ENCODE assay signal across 8 mouse cellular contexts in the genomic region with DNA sequence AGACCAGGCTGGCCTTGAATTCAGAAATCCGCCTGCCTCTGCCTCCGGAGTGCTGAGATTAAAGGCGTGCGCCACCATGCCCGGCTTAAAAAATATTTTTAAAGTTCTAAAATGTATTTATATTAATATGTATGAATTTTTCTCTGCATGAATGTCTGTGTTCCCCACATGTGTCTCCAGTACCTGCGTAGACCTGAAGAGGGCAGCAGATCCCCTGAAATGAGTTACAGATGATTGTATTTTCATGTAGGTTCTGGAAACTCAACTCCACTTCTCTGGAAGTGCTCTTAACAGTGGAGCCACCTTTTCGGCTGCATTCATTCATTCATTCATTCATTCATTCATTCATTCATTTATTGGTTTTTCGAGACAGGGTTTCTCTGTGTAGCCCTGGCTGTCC. TPM values are rescaled to one million over a fixed set of nuclear protein-coding genes. Genes with fewer than 3 reads are reported as not detected.
DNase-seq lines count a peak whose midpoint lies in the region; ATAC-seq and TF ChIP-seq lines count a peak whose summit lies in the region.

No protein-coding gene starts in this region.

- H3K4me2 ChIP-seq in intestine, postnatal 0 days (replicated peaks; ENCODE audit: low read depth) = no peak overlapping the region
- no peak overlapping the region for H3K4me2 ChIP-seq in intestine, embryonic 15.5 days (replicated peaks)

- H3K27ac ChIP-seq in intestine, postnatal 0 days (ENCODE audit: low read depth, low read length) = no peak overlapping the region
- no peak overlapping the region for H3K27ac ChIP-seq in intestine, embryonic 15.5 days

- no peaks in the 10 kb centered on the region for H3K36me3 ChIP-seq in intestine, postnatal 0 days (ENCODE audit: control insufficient read depth, insufficient read depth)
- no peaks in the 10 kb centered on the region for H3K36me3 ChIP-seq in intestine, embryonic 15.5 days

- no peaks in the 10 kb centered on the region for H3K27me3 ChIP-seq in intestine, postnatal 0 days (replicated peaks; ENCODE audit: control insufficient read depth, insufficient read depth, low read length)
- H3K27me3 ChIP-seq in intestine, embryonic 15.5 days (replicated peaks) = no peaks in the 10 kb centered on the region

- H3K4me1 ChIP-seq in intestine, postnatal 0 days (replicated peaks; ENCODE audit: control insufficient read depth, insufficient read depth, low read length) = no peaks in the 10 kb centered on the region
- H3K4me1 ChIP-seq in intestine, embryonic 15.5 days (replicated peaks) = 0 out of 2 replicates have a peak, but pooled peaks cover 4% of the 10 kb centered on the region

- WGBS in intestine, postnatal 0 days = 68% methylated on average over 8 of the region's 8 CpGs
- WGBS in intestine, embryonic 15.5 days = 67% methylated on average over 8 of the region's 8 CpGs

- H3K9ac ChIP-seq in intestine, postnatal 0 days (ENCODE audit: low read depth, low read length) = no peak overlapping the region
- no peak overlapping the region for H3K9ac ChIP-seq in intestine, embryonic 15.5 days

- ATAC-seq in intestine, postnatal 0 days = no peak
- no peak for ATAC-seq in intestine, embryonic 15.5 days
- 0 out of 2 replicates have a peak, but pooled peaks have one; percentile 35 for ATAC-seq in granulocyte monocyte progenitor cell, adult 5-6 weeks (replicated peaks; ENCODE audit: poor library complexity, severe bottlenecking)
- ATAC-seq in neutrophil, adult 5-6 weeks (ENCODE audit: extremely low read depth, insufficient number of reproducible peaks, low FRiP score, poor library complexity, severe bottlenecking) = peak; percentile 65; the same call in 1 of the 2 replicates

- H3K4me3 ChIP-seq in intestine, postnatal 0 days (ENCODE audit: low read depth, low read length) = no peak overlapping the region
- H3K4me3 ChIP-seq in intestine, embryonic 15.5 days (replicated peaks) = no peak overlapping the region

- no peaks in the 10 kb centered on the region for H3K9me3 ChIP-seq in intestine, postnatal 0 days (ENCODE audit: control insufficient read depth)
- no peaks in the 10 kb centered on the region for H3K9me3 ChIP-seq in intestine, embryonic 15.5 days

- intact Hi-C loops in left cerebral cortex, postnatal 25 days (cut with DNase I) = no loop called here

- peak; percentile 81 for DNase-seq in R1 (ENCODE audit: low read depth, low spot score)
- peak; percentile 76 to 84 for DNase-seq in cerebellum, postnatal 25 days
- peak; percentile 47 to 61 for DNase-seq in left cerebral cortex, postnatal 25 days (ENCODE audit: low spot score in 2 of 2)
- DNase-seq in thymus, postnatal 10 days (ENCODE audit: low spot score in 2 of 2) = peak; percentile 50 to 74

- peak; percentile 81 for TF ChIP-seq CTCF in intestine, postnatal 0 days (IDR thresholded peaks at IDR 0.05; ENCODE audit: low read depth)

RNA-seq across cellular contexts. Expression of a gene that starts 3.7 kb away (rescaled TPM):
- 65.7 and 69.8 TPM in 2 replicates for polyA plus RNA-seq in intestine, postnatal 0 days (2015; fragmentation: Nextera tagmentation; extraction: Ambion mirVana)
- polyA plus RNA-seq in intestine, embryonic 15.5 days (2015; fragmentation: Nextera tagmentation; extraction: Ambion mirVana) = 171 and 190 TPM in 2 replicates
- total RNA-seq in granulocyte monocyte progenitor cell, adult 5-6 weeks (2014; fragmentation: Nextera tagmentation) = 233 and 243 TPM in 2 replicates
- total RNA-seq in granulocyte monocyte progenitor cell, adult 5-6 weeks (2017) = 318 and 327 TPM in 2 replicates
- 10 to 100 TPM; 14.9 to 16.7 TPM for total RNA-seq in left cerebral cortex, postnatal 25 days (2021)
- total RNA-seq in neutrophil, adult 5-6 weeks (2017) = 18.7 and 21.5 TPM in 2 replicates

RNA-seq across cellular contexts. Expression of a gene that starts 24.3 kb away (rescaled TPM):
- 82.1 and 84.0 TPM in 2 replicates for polyA plus RNA-seq in intestine, postnatal 0 days (2015; fragmentation: Nextera tagmentation; extraction: Ambion mirVana)
- 97.9 and 102 TPM in 2 replicates for polyA plus RNA-seq in intestine, embryonic 15.5 days (2015; fragmentation: Nextera tagmentation; extraction: Ambion mirVana)
- 24.8 and 45.6 TPM in 2 replicates for total RNA-seq in granulocyte monocyte progenitor cell, adult 5-6 weeks (2014; fragmentation: Nextera tagmentation)
- 55.0 and 56.5 TPM in 2 replicates for total RNA-seq in granulocyte monocyte progenitor cell, adult 5-6 weeks (2017)
- 100 to 1,000 TPM; 286 to 290 TPM for total RNA-seq in left cerebral cortex, postnatal 25 days (2021)
- 137 and 143 TPM in 2 replicates for total RNA-seq in neutrophil, adult 5-6 weeks (2017)

RNA-seq across cellular contexts. Expression of a gene that starts 42.7 kb away (rescaled TPM):
- polyA plus RNA-seq in intestine, postnatal 0 days (2015; fragmentation: Nextera tagmentation; extraction: Ambion mirVana) = 1.8 and 2.0 TPM in 2 replicates
- 2.2 and 3.3 TPM in 2 replicates for polyA plus RNA-seq in intestine, embryonic 15.5 days (2015; fragmentation: Nextera tagmentation; extraction: Ambion mirVana)
- 1.6 TPM in 1 of 2 replicates, not detected in the other for total RNA-seq in granulocyte monocyte progenitor cell, adult 5-6 weeks (2014; fragmentation: Nextera tagmentation)
- 0.67 and 1.3 TPM in 2 replicates for total RNA-seq in granulocyte monocyte progenitor cell, adult 5-6 weeks (2017)
- total RNA-seq in left cerebral cortex, postnatal 25 days (2021) = 1 to 10 TPM; 2.1 to 4.6 TPM
- total RNA-seq in neutrophil, adult 5-6 weeks (2017) = 1.1 and 1.4 TPM in 2 replicates

Comparison
In these comparisons a context has a peak if more than half of its experiments do, and no peak if none do; other contexts are left out.
1. ATAC-seq: peak in granulocyte monocyte progenitor cell, adult 5-6 weeks (single experiment) and neutrophil, adult 5-6 weeks (single experiment); none in intestine, postnatal 0 days (single experiment) and intestine, embryonic 15.5 days (single experiment).
2. RNA of a gene that starts 3.7 kb away (total RNA-seq): 233 to 327 TPM in granulocyte monocyte progenitor cell, adult 5-6 weeks; 18.7 to 21.5 TPM in neutrophil, adult 5-6 weeks and 14.9 to 16.7 TPM in left cerebral cortex, postnatal 25 days; every median in the first group is over 10 times any median in the second.
3. Peak in every context shown above with its lines, with median percentiles within 50 percentile points of each other: DNase-seq.